Mouse (Mus musculus) cerebellum, adult 11 months (tissue): ENCODE measurements around the gene Irak1bp1.
A peak's percentile ranks its signal among the peaks of the same experiment; 100 is the strongest.

Source experiments
- DNase-seq: peaks from one replicate; pipeline ENCODE4 v3.0.0; 2022

Irak1bp1 gene

DNA sequence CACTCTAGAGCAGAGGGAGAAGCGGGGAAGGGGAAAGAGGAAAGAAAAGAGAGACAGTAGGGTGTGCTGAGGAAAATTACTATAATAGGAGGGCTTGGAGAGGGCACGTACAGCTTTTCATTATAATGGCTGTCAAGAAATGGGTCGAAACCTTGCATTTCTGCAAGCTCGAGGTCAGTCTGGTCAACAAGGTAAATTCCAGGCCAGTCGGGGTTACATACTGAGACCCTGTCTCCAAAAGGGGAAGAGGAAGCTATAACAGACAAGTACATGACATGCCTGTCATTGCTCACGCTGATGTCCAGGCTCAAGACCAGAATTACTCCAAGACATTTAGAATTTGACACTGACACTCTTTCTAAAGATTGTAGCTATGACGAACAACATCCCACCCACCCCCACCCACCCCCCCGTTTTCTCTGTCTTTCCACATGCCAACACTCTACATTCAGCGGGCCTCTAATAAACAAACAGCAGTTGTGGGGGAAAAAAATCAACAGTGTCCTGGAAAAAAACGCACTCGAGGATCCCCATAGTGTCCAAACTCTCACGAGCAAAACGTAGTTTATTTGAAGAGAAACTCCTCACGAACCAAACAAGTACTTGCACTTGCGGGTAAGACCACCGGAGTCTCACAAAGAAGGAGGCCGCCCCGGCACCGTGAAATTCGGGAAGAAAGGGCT, at the start of gene Irak1bp1:
Gene Irak1bp1 (plus strand): TSS at position 534 of the 683 bp plus-strand sequence.
- DNase-seq, result peak; percentile 6

GRCm38 (mm10) chr9:82788375-82788774, 41.0 kb upstream of the Irak1bp1 start:
- DNase-seq, result no peak

- DNase-seq, result no peak
Observed at GRCm38 (mm10) chr9:82800360-82800759, 29.0 kb upstream of the Irak1bp1 start.

DNA sequence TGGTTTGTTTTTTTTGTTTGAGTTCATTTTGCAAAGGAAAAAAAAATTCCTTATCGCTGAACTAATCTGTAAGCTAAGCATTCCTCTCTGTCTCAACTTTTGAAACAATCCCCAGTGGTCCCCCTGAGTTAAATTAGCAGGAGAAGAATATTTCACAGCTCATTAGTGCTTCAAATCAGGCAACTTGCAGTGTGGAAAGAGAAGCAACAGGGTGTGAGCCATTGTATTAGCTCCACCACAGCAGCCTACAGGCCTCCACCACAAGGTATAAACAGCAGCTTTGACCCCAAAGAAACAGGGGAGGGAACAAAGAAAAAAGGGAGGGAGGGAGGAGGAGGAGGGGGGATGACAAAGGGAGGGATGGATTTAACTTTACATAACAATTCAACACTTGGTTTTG, 22.2 kb upstream of the Irak1bp1 start:
- DNase-seq, result no peak

DNA sequence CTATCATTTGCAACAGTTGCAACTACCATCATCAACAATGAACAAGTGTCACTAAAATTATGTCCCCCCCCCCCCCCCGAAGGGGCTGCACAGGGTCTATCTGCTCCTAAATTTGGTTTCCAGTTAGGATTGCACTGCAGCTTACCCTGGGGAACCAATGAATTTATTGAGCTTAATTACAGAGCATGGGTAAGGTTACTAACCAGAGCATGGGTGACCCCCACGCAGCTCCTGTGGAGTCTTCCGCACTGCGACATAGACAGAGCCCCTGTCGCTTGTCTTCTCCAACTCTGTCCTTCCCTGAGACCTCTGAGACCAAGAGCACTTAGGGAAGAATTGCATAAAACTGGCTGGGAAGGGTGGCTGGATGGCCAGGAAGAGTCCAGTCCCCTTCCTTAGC, 21.7 kb upstream of the Irak1bp1 start:
- DNase-seq, result no peak

GRCm38 (mm10) chr9:82812172-82812963, 17.0 kb upstream of the Irak1bp1 start:
- DNase-seq, result no peak

DNA sequence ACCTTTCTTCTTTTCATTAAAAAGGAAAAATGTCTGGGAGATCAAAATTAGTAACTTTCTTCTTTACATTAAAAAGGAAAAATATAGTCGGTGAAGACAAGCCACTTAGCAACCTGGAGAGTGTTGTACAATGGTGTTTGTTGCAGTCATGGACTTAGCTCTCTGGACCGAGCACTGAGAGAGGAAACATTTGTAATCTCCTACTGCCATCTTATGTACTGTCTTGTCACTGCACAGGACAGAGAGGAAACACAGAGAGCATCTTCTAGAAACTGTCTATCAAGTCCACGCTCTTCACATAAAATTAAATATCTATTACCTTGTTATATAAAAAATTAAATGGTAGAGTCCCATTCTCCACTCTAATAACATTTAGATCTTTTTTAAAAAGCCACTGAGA, 14.8 kb upstream of the Irak1bp1 start:
- DNase-seq, result no peak

DNA sequence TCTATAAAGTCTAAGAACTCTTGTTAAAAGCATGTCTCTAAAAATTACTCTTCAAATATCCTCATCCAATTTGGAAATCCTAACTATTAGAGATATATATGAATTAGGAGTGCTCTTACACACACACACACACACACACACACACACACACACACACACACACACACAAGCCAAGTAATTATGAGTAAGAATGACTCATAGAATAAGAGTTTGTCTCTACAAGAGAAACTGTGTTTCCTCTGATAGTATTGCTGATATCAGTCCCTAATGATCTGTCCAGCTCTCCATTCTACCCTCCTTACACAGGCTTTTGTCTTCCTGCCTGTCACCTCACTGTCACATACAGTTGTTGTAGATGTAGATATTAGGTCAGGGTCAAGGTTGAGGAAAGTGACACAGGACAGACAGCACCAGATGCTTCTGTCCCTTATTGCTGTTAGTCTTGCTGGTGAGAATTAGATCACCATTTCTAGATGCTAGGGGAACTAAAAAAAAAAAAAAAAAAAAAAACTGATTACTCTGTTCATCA, 14.0 kb upstream of the Irak1bp1 start:
- no peak for DNase-seq

DNA sequence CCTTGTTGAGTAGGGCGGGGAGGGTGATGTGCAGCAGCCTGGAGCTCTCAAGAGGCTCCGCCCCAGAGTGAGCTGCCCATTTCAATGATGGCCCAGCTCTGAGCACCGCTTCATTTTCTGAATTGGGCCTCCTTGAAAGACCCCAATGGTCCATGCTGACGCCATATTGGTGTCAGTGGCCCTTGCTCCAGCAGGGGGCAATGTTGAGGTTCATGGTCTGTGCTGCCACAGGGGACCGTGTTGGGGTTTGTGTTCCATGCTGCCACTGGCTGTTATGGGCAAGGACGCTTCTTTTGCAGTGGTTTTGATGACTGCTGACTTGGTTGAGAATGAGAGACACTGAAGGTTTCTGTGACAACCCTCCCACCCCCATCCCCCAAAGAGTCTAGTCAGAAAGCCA, 2.9 kb upstream of the Irak1bp1 start:
- no peak for DNase-seq

DNA sequence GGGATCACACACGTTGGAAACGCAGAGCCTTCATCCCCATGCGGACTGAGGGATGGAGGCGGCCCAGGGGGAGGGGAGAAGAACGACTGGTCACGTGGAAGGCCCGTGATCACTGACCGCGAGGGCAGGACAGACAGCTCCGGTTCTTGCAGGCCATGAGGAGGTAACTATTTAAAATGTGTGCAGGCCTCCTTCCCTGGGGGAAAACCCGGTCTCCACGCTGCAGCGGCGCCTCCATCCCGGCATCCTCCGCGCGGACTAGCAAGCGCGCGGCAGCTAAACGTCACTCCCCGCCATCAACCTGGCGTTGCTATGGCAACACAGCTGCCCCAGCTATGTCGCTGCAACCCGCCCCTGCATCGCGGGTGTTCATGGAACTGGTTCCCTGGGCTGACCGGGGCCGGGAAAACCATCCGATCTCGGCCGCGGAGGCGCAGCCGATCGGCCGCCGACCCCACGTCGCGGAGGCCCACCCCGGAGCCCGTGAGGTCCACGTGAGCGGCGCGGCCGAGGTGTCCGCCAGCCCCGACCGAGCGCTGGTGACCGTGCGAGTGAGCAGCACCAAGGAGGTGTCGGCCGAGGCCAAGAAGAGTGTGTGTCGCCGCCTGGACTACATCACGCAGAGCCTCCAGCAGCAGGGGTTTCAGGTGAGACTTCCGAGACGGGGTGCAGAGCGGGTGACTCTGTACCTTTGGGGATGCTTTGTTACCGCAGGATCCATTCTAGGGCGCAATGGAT, 522 bp downstream of the Irak1bp1 start:
- peak; percentile 85 for DNase-seq

DNA sequence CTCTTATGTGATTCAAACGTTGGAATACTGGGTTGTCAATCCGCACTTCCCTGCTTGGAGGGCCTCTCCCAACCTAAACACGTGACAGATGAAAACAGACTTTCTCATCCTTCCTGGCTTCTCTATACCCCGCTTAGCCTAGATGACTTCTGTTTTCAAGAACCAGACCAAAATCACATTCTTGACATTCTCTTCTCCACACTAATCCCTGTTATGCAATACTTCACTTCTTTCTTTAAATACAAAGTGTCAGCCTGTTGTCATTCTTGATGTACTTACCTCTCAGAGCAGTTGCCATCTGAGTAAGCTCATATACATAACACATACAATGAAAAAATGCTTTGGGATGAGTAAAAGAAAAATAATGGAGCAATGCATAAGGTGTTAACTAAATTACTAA, 2.6 kb downstream of the Irak1bp1 start:
- no peak for DNase-seq

DNA sequence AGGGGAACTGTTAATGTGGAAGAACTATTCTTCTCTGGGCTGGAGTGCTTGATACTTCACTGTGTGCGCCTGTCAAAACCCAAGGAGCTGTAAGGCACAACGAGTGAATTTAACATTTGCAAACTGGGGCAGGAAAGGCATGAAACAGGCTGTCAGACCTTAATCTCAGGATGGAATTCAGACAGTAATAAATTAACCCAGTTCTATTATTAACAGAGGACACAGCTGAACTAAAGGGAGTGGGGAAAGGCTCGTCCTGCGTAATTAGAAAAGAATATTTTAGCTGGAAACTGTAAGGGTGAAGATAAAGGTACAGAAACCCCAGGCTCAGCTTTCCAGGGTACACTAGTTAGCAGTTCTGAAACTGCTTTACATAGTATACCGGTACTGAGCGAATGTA, 6.6 kb downstream of the Irak1bp1 start:
- no peak for DNase-seq

DNA sequence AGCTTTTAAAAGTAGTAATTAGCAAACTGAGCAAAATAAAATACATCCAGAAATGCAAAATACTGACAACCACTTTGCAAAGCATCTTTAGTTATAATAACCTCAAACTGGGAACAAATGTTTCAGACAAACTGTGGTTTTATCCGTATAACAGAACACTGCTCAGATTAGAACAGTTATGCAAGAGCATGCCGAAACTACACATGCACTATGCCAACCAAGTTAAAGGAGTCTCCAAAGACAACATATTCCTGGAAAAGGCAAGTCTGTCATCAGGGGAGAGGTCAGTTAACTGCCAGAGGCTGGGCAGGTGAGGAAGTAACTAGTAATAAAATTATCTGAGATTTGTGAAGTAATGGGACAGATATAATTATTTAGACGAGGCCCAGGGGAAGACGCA, 13.3 kb downstream of the Irak1bp1 start:
- DNase-seq, result no peak

DNA sequence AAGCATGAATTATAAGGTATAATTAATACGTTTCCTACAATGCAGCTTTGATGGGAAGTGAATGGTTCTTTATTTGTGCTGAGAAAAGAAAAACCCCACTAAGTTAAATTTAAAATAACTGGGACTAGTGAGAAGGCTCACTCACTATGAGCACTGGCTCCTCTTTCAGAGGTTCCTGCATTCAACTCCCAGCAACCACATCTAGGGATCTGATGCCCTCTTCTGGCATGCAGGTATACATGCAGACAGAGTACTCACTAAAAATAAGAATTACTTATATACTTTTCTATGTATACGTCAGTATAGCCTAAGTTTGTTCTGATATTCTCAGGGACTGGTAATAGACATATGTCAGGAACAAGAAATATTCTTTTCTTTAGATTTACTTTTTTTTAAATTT, 24.7 kb downstream of the Irak1bp1 start:
- no peak for DNase-seq

DNA sequence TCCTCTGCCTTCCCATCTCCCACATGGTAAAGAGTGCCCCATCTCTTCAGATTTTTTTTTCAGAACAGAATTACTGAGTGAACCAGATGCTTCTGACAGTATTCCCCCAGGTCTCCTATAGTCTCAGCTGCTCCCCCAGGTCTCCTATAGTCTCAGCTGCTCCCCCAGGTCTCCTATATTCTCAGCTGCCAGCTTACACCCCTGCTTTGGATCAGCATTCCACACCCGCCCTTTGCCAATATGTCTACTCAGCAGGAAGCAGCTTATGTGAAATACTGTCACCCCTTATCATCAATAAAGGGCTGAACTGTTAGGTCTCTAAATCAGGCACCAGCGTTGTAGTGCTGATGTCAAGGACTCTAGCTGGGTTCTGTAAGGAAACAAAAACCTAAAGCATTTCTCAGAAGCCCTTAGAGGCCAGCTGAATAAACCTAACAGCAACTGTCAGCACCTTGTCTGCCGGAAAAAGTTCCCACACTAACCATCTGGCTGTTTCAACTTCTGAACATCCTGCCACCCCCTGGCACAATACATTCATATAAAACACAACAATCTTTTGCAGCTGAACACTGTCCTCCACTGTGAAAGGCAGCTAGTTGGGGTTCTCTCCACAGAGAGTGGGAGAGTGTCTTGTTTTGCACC, 25.8 kb downstream of the Irak1bp1 start:
- DNase-seq, result no peak

DNA sequence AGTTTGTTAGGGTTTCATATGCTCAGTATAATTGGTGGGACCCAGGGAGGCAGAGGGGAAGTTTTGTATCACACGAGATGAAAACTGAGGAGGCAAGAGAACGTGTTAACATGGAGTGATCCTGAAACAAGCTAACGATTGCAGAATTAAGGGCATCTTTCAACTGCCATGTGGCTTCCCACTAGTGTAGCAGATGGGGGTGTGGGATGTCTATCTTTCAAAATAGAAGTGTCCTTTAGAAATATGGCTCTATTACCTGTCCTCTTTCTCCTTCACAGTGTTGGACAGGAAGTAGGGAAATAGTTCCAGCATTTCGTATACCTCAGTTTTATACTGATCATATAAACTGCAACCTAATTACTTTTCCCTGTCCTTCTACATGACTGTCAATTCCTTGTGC, 26.9 kb downstream of the Irak1bp1 start:
- no peak for DNase-seq

DNA sequence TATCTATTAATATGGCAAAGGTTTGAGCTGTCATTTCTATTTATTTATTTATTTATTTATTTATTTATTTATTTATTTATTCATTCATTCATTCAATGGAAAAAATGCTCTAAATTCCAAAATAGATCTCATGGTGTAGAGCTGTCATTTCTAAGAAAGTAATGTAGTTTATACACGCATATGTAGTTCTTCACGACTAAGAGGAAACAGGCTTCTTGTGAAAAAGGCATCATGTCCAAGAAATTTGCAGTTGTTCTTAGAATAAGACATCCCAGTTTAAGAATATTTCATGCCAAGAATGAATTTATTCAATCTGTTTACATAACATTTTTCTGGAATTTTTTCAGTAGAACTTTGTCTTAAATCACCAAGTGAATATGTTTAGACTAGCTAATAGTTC, 31.5 kb downstream of the Irak1bp1 start:
- DNase-seq, result no peak

- DNase-seq, result no peak
Observed at GRCm38 (mm10) chr9:82861316-82861715, 32.0 kb downstream of the Irak1bp1 start.

DNA sequence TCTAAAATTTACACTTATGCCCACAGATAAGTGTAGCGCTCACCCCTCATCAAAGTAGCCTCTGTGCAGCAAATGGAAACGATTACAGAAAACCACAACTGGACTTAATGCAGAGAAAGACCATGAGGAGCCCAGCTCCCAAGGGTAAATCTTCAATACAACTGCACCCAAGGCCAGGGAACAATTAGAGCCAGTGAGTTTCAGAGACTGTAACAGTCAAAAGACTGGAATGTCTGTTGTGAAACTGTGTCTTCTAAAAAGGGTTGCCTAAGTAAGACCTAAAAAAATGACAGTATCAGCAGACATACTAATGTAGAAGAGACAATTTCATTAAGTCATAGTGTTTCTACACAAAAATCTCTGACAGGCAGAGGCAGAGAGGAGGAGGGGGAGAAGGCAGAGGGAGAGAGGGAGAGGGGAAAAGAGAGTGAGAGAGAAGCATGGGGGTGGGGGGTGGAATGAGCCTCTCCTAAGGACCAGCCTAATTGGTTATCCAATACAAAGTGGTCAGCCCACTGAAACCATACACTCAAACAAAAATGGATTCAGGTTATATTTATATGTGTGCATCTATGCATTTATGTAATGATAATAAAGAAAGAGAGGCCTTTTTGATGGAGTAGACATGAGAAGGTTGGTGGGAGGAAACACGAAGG, 32.6 kb downstream of the Irak1bp1 start:
- no peak for DNase-seq

DNA sequence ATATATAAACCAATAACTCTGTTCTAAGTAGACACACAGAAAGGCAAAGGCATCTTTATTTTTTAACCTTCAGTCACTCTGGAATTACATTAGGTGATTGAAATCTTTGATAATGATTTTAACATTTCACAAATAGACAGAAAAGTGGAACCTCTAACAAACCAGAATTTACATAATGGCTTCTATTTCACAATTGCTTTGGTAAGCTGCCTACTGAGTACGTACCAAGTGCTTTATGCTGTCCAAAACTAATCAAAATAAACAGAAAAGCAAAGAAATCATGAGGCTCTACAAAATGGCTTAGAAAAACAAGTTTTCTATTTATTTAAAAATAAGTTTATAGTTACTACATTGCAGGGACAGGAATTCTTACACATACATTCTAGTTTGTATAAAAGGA, 36.8 kb downstream of the Irak1bp1 start:
- no peak for DNase-seq

- DNase-seq, result no peak
Observed at GRCm38 (mm10) chr9:82867698-82868097, 38.4 kb downstream of the Irak1bp1 start.

DNA sequence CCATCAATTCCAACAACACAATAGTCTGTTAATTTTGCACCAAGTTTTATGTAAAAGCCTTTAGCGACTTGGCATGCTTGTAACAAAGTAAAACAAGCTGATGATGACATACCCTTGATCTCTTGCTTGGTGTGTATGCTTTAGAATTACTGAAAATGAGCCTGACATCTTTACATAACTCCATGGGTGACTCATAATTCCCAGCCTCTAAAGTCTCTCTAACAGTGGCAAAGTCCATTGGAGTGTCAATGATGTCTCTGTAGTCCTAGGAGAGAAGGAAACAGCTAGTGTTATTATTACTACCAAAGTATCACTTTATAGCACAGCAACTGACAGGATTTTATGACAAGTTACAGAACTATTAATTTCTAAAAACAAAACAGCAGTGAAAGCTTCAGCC, 47.7 kb downstream of the Irak1bp1 start:
- no peak for DNase-seq

DNA sequence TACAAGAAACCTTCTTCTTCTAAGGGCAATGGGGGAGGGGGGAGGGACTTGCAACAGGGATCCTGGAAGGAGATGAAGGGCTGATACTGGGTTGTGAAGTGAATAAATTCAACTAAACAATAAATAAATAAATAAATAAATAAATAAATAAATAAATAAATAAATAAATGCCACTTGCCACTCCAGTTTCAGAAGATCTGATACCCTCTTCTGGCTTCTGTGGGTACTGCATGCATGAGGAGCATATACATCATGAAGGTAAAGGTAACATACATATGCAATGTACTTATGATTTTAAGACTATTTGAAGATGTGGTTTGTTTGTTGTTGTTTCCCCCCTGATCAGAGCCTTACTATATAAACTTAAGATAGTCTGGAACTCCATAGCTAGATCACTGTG, 54.8 kb downstream of the Irak1bp1 start:
- no peak for DNase-seq
